Mouse (Mus musculus) bone marrow macrophage, adult 2 months (primary cell): ENCODE results near the gene Snx9. TPM values are rescaled to one million over a fixed set of nuclear protein-coding genes. Genes with fewer than 3 reads are reported as not detected.

Experiments used
- H3K27ac ChIP-seq: 2 replicates; pipeline ENCODE4 v1.5.1; 2012; ENCODE audit warnings: low read depth, low read length; ENCODE audit not compliant: insufficient read depth
- H3K4me1 ChIP-seq: 2 replicates; pipeline ENCODE4 v1.6.1; 2012; ENCODE audit warnings: low read length; ENCODE audit not compliant: control insufficient read depth, insufficient read depth
- H3K4me3 ChIP-seq: 2 replicates; pipeline ENCODE4 v1.5.1; 2012; ENCODE audit warnings: mild to moderate bottlenecking, low read length, moderate library complexity; ENCODE audit not compliant: insufficient read depth
- CTCF ChIP-seq: IDR thresholded peaks from 2 replicates; pipeline ENCODE4 v1.5.1; 2012; ENCODE audit warnings: low read depth, mild to moderate bottlenecking, low read length, moderate library complexity
- POLR2A ChIP-seq: IDR thresholded peaks from 2 replicates; pipeline ENCODE4 v1.6.1; 2012; ENCODE audit warnings: mild to moderate bottlenecking, low read depth, low read length, borderline replicate concordance
- polyA plus RNA-seq: library from polyadenylated mRNA; stranded (reverse); fragments of >200 nt; gene quantifications from 2 replicates; pipeline ENCODE4 v1.2.4, GENCODE M21; 2012; ENCODE audit not compliant: missing spikeins, insufficient read depth, insufficient read length

Snx9 gene
- polyA plus RNA-seq, 1 experiment: 77.6 TPM

DNA sequence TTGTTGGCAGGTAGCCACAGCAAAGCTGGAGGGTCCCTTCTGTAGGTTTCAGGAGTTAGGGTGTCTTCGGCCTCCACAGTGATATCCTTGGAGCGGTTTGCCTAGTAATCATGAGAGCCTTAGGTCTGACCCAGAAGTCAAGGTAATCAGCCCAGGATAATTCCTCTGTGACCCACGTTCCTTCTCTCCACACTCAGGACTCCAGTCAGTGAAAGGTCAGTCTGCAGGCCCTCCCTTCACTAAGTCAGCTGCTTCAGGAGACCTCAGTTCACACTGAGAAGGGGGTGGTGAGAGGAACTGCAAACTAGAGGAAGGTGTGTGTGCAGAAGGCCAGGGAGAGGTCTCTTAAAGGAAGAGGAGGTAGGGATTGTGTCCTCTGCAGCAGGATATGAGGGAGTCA lies 28.3 kb downstream of the Snx9 start:
- Histone ChIP-seq H3K4me3 (no peak overlapping the region), H3K4me1 (peaks cover 17% of the 10 kb centered on the region), H3K27ac (no peak overlapping the region)
- no peak for TF ChIP-seq CTCF
- no peak for TF ChIP-seq POLR2A

DNA sequence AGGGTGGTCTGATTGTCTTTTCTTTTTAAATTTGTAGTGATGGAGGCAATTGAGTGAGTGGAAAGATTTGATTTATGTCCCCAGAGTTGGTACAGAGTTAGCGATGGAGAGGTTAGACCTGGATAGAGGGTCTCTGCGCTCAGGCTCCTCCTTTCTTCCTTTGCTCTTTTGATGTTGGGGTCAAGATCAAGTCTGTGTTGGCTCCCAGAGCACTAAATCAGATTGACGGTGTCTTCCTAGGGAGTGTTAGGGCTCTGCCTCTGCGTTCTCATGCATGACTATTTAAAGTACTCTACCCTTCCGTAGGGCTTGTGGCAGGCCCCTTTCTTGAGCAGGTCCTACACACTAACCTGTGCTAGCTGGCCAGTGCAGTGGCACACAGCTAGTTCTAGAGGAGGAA lies 28.9 kb downstream of the Snx9 start:
- no peak for TF ChIP-seq CTCF
- no peak for TF ChIP-seq POLR2A
- Histone ChIP-seq H3K4me3 (no peak overlapping the region), H3K27ac (no peak overlapping the region), H3K4me1 (peaks cover 17% of the 10 kb centered on the region)

DNA sequence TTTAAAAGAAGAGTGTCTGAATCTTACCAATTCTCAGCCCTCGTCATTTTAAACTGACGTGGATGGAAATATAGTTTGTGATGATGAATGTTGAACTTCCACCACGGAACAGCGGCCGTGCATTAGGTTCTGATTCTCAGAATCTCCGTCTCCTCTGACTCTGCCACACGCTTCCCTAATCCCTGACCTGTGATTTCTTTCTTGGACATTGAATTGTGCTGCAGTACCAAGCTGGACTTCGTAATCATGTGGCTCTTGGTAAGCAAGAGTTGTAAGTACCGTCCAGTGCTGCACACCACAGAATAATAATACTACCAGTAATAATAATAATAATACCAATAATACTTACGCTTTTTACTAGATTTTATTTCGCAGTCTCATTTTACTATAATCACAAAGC lies 29.6 kb downstream of the Snx9 start:
- TF ChIP-seq POLR2A (no peak), CTCF (no peak)
- H3K4me3 ChIP-seq: no peak overlapping the region
- no peak overlapping the region for H3K27ac ChIP-seq
- H3K4me1 ChIP-seq: peaks cover 17% of the 10 kb centered on the region

DNA sequence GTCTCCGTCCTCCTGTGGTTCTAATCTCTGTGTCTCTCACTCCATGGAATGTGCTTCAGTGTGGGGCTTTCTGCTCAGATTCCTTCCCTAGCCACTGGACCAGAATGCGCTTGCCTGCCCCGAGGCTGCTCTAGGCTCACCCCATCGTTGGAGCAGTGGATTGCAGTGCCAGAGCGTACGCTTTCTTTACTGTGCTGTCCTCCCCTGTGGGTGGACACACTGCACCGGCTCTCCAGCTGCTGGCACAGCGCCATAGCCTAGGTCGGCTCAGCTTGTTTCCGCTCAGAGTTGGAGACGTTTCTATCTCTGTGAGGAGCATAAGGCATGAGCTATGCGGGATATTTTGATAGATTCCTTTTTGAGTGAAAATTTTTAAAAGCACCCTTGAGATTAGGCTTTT lies 31.4 kb downstream of the Snx9 start:
- no peak overlapping the region for H3K4me3 ChIP-seq
- TF ChIP-seq CTCF: no peak
- TF ChIP-seq POLR2A: no peak
- no peak overlapping the region for H3K27ac ChIP-seq
- peaks cover 14% of the 10 kb centered on the region for H3K4me1 ChIP-seq

DNA sequence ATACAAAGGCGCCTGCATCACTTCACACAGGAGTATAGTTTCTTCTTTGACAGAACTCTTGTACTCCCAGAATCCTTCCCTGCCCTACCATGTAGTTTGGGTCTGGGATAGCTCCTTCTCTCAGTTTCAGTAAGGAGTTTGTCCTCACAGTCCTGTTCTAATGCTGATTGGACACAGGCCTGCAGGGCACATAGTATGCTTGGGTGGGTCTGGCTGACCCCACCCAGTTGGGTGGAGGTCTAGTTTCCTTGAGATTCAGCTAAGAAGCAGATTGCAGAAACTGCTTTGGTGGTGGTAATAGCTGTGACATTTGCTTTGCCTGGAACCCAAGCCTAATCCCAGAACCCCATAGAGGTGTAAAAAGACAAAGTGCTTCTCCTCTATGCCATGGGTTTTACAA lies 33.4 kb downstream of the Snx9 start:
- TF ChIP-seq POLR2A (no peak), CTCF (no peak)
- no peak overlapping the region for H3K4me3 ChIP-seq
- no peak overlapping the region for H3K27ac ChIP-seq
- H3K4me1 ChIP-seq: 0 out of 2 replicates have a peak, but pooled peaks cover under 1% of the 10 kb centered on the region

DNA sequence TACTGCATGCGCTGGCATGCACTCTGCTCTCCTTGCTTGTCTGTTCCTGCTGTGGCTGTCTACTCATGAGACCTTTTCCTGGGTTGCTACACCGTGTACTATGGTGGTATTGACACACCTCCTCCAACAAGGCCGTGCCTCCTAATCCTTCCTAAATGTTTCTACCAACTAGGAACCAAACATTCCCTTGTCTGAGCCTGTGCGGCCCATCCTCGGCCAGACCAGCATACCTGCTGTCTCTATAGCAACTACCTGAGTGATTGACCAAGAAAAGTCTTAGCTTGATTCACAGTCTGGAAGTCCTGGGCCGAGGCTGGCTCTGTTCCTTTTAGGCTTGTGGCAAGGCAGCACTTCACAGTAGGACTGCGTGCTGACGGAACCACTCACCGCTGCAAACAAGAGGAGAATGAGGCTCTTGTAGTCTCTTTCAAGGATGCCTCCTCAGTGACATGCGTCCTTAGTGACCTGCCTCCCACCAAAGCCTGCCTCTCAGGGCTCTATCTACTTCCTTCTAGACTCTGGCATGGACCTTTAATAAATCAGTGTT lies 36.6 kb downstream of the Snx9 start:
- TF ChIP-seq POLR2A: no peak
- no peak for TF ChIP-seq CTCF
- H3K27ac ChIP-seq: no peak overlapping the region
- H3K4me3 ChIP-seq: no peak overlapping the region
- H3K4me1 ChIP-seq: no peaks in the 10 kb centered on the region

DNA sequence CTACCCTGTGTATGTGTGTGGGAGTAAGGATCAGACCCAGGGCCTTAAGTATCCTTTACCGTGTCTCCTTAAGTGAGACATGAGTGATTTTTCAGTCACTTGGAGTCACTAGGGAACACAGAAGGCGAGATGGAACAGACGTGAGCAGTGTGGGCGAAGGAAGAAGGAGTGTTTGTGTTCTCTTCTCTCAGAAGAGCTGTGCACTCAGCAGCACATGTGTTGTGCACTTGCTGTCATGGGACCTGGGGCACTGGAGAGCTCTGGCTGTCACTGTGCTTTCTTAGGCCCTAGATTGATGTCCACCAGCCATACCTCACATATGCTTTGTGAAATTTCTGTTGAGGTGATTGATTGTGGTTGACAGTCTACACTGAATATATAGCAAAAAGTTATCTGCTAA lies 37.7 kb downstream of the Snx9 start:
- TF ChIP-seq POLR2A: no peak
- TF ChIP-seq CTCF: no peak
- H3K4me3 ChIP-seq: no peak overlapping the region
- H3K4me1 ChIP-seq: no peaks in the 10 kb centered on the region
- H3K27ac ChIP-seq: no peak overlapping the region

DNA sequence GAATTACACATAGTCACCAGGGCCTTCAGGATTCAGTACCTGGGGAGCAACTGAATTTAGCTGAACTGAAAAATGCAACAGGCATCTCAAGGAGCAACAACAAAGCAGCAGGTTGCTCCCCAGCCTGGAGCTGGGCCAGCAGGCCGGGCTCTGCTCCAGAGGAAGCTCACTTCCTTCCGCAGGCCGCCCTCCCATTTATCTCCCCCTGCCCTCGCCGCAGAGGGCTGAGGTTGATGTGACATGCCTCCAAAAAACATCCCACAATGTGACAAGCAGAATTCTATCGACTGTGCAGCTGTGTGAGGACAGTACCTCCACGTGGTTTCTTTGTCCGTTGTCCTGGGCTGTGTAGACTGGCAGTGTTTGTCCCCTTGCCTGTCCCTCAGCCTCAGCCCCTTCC lies 44.3 kb downstream of the Snx9 start:
- no peak for TF ChIP-seq POLR2A
- no peak for TF ChIP-seq CTCF
- H3K4me3 ChIP-seq: no peak overlapping the region
- peaks cover 24% of the 10 kb centered on the region for H3K4me1 ChIP-seq
- peak overlapping the region; percentile 63 for H3K27ac ChIP-seq

DNA sequence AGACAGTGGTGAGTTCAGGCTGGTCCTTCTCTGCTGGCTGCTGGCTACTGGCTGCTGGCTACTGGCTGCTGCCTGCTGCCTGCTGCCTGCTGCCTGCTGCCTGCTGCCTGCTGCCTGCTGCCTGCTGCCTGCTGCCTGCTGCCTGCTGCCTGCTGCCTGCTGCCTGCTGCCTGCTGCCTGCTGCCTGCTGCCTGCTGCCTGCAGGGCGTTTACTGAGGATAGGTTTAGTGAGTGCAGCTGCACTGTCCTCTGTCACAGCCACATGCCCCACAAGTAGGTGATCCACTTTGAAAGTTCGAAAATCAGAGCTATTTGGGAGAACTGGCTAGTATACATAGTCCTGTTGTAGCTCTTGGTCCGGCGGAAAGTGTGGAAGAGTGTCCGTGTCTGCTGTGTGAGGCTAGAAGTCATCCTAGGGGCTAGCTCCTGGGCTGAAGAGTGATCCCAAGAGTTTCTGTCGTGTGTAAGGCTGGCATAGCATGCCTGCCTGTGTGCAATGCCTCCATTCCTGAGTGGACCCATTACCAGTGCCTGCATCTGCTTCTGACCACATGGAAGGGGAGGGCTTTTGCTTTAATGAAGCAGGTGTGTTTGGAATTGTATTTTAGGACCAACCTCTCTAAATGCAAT lies 45.2 kb downstream of the Snx9 start:
- Histone ChIP-seq H3K4me1 (peaks cover 24% of the 10 kb centered on the region), H3K4me3 (no peak overlapping the region), H3K27ac (peak overlapping the region; percentile 53)
- TF ChIP-seq POLR2A: no peak
- no peak for TF ChIP-seq CTCF

DNA sequence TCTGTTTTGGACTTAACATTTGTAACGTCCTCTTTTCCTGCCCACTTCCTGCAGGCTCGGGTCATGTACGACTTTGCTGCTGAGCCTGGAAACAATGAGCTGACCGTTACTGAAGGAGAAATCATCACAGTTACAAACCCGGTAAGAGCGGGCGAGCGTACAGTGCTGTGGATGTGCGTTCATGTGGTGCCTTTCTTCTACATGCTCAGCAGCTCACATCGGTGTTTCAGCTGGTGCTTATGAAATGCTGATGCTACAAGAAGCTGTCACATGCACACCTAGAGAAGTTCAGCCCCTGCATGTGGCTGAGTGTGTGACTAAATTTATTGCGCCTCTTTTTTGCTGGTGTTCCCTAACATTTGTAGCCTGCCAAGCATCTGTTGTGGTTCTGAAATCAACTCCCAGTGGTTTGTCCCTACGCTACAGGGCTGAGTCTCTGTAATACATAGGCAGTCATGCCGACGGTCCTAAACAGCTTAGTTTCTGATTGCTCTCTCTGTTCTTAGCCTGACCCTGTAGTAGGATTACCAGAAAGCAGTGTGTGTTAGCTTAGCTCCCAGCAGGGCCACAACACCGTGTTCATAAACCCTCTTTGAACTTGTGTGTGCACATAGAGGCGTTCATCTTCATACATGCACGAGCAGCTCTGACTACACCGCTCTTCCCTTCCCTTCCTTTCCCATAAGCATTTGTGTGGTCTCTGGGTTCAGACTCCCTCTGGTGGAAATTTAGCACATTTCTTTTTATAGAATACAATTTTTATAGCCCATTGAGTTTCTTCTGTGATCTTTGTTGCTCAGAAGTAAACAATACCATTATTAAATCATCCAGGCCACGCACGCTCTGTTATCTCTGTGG lies 46.0 kb downstream of the Snx9 start:
- Histone ChIP-seq H3K27ac (peak overlapping the region; percentile 53), H3K4me3 (peak overlapping the region; percentile 16; the same call in 1 of the 2 replicates), H3K4me1 (peaks cover 24% of the 10 kb centered on the region)
- TF ChIP-seq POLR2A (no peak), CTCF (no peak)

DNA sequence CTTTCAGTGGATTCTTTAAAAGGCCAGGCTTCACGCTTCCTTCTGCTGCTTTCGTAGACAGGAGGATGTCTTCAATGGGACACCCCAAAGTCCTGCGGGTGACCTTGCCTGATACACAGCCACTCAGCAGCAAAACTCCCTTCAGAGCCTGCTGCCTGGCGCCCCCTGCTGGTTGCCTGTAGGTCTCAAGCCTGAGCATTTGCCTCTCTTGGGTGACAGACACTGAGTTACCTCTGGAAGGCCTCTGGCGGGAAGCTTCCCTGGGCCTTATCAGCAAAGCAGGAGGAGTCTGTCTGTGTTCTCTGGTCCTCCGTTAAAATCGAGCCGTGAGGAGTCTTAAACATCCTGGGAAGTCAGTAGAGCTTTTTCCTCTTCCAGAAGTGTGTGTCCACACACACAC lies 49.3 kb downstream of the Snx9 start:
- Histone ChIP-seq H3K4me3 (no peak overlapping the region), H3K4me1 (peaks cover 19% of the 10 kb centered on the region), H3K27ac (no peak overlapping the region)
- TF ChIP-seq POLR2A (no peak), CTCF (peak; percentile 81)
